Mouse (Mus musculus) frontal cortex, adult (tissue): ENCODE results near the gene Ralgps2.
A peak's percentile ranks its signal among the peaks of the same experiment; 100 is the strongest.

Source experiments
- ATAC-seq: cut with Nextera tagmentation; 2 replicates; pipeline ENCODE4 v1.9.2; 2017; ENCODE audit warnings: mild to moderate bottlenecking, moderate library complexity, mixed read lengths; ENCODE audit not compliant: low TSS enrichment

The Ralgps2 gene

DNA sequence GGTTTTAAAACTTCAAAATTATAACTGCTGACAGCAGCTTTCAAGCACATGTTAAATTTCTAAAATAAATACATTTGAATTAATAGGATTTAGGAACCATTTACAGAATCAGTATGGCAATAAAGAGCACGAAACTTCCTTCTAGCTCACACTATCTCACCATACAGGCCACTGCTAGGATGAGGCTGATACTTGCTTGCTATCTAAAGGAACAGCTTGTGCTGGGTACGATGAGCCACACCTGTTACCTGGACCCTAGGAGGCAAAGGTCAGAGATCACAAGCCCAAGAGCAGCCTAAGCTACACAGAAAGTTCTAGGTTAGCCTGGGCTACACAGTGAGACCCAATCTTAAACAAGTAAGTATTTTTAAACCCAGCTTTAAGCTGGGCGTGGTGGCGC is 30.2 kb downstream of the Ralgps2 start:
- no peak for ATAC-seq

DNA sequence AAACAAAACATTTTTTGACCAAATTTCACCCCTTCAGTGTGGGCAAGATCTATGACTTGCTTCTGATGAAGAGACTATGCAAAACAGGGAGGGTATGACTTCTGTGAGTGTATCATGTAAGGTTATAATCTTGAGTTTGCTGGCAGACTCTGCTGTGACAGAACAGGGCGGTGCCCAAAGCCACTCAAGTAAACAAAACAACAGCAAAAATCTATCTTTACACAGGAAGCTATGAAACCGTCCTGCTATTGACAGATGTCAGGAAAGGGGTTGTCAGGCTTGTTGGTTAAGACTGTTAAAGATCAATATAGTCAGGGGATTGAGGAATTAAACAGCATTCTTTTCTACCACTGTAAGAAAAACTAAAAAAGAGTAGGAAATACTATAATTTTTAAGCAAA is 33.8 kb downstream of the Ralgps2 start:
- no peak for ATAC-seq

DNA sequence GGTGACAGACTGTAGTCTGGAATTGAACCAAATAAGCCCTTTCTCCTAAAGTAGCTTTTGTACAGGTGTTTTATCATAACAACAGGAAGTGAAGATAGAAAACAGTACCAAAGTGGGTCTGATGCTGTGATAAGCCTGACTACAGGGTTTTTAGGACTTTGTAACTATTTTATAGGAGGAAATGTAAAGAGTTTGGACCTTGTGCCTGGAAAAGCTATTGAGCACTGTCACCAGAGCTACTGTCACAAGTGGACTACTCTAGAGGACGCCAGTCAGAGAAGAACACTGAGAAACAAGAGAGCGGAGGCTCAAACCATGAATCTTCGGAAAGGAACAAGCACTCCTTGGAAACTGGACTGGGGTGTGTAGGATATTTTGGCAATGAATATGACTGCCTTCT is 35.5 kb downstream of the Ralgps2 start:
- ATAC-seq = no peak

DNA sequence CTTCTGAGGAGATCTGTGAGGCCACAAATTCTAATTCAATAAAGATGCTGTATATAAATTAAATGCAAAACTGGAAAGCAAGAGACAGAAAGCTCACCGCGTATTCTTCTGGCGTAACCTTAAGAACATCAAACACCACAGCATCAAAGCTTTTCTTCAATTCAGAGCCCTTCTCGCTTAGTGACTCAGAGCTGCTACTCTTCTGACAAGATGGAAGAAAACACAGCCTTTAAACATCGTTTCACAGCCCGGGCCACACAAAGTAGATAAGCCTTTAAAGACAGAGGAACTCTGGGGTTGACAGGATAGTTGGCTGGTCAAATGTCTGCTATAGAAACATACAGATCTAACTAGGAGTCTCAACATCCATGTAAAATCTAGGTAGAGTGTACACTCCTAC is 37.7 kb downstream of the Ralgps2 start:
- no peak for ATAC-seq

DNA sequence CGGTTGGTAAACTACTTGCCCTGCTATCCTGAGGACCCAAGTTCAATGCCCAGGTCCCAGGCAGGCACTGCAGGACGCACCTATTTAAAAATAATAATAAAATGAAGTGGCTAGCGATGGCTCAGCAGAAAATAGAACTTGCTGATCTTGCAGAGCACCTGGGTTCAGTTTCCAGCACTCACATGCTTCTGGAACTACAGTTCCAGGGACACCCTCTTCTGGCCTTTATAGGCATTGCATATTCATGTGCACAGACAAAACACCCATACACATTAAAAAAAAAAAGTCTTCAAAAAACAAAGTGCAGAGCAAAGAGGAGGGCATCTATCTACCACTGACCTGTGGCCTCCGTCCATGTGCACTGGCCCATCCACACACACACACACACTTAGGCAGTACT is 47.9 kb downstream of the Ralgps2 start:
- no peak for ATAC-seq

DNA sequence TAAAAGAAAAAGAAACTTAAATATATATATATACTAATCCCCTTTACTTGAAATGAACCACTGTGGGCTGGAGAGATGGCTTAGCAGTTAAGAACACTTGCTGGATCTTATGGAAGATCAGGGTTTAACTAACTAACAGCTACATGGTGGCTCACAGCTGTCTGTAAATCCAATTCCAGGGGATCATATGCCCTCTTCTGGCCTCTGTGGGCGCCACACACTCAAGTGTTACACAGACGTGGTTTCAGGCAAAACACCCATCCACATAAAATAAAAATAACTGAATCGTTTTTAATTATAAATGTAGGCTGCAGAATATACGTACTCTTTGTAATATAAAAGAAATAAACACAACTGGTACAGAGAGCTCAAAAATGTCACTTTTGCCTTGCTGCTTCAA is 50.6 kb downstream of the Ralgps2 start:
- no peak for ATAC-seq

DNA sequence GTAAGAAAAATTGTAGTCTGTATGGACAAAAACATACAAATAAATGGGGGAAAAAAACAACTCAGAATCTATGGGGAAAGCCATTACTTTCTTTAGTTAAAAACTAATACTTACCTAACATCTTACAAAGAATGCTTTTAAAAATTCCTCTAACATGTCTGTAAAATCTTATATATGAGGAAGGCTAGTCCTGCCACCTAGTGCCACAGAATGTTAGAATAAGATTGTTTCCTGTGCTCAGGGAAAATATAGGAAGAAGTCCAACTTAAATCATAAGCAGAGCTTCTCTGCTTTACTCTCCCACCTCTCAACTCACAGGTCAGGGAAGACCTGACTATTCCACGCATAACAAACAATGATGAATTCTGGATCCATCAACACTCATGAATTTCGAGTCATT is 53.5 kb downstream of the Ralgps2 start:
- ATAC-seq = no peak

DNA sequence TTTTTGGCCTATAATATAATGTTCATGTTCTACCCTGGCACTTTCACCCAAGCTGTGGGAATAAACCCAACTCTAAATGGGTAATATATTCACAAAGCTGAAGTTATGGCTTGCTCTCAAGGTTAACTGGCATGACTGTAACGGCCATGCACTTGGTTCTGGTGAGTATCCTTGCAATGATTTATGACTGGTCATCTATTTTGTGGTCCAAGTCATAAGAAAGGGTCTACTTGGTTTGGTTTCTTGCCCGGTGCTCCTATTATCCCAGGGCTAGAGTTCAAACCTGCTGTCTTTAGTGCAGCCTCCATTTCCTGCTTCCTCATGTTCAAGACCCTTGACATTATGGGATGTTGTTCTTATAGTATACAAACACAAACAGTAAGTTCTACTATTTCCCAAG is 54.6 kb downstream of the Ralgps2 start:
- no peak for ATAC-seq

DNA sequence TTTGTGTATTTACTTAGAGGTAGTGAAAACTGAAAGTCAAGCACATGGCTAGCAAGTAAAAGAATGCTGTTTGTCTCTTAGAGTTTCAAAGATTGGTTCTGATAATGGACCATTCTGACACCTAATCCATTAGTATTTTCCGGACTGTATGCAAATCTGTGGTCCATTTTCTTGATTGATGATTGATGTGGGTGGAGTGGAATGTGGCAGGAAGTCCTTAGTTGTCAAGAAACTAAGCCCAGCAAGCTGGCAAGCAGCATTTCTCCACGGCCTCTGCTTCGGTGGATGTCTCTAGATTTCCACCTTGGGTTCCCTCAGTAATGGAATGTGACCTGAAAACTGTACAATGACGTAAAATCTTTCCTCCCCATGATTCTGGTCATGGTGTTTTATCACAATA is 68.8 kb downstream of the Ralgps2 start:
- no peak for ATAC-seq

DNA sequence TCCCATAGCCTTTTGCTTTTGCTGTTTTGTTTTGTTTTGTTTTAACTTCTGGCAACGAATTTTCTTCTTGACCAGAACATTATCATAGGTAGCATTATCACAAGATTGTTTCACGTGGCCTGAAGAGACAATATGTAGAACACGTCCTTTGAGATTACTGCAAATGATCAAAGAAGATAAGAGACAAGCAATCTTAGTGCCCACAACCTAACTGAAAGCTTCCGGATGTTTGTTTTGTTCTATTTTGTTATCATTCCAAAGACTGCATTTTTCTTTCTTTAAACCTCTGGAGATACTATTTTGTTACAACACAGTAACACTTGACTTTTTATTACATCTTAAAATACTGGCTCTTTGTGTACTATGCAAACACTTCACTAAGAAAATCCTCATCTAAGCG is 69.4 kb downstream of the Ralgps2 start:
- no peak for ATAC-seq

DNA sequence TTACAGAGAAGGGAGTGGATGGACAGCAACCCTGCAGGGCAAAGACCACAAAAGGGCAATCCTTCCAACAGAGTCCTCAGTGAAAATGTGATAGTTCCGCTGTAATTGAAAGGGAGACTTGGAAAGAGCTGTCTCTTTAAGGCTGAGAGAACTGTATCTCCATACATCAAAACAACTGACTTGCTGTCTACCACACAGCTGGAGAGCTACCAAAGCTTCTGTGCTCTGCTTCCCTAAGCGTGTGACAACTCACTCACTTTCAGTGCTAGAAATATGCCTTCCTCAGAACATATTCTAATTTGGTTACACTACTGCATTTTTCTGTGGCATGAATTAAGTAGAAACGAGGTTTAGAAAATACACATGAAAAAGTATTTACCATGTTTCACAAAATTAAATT is 75.2 kb downstream of the Ralgps2 start:
- peak; percentile 97 for ATAC-seq

DNA sequence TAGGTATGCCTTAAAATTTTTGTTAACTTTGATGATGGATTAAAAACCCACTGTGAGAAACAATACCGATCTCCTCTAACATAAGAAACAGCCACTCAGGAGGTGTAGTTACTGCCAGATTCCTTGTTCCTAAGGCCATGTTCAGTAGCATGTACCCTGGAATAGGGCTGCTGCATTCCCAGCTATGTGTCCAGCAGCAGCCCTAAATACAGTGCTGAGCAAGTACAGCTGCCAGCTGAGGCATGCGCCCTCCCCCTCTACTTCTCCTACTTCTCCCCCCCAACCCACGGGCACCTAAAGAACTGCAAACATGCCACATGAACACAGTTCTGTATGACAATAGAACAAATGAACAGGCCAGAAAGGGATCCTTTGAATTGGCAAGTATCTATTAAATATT is 75.7 kb downstream of the Ralgps2 start:
- 0 out of 2 replicates have a peak, but pooled peaks have one; percentile 28 for ATAC-seq

DNA sequence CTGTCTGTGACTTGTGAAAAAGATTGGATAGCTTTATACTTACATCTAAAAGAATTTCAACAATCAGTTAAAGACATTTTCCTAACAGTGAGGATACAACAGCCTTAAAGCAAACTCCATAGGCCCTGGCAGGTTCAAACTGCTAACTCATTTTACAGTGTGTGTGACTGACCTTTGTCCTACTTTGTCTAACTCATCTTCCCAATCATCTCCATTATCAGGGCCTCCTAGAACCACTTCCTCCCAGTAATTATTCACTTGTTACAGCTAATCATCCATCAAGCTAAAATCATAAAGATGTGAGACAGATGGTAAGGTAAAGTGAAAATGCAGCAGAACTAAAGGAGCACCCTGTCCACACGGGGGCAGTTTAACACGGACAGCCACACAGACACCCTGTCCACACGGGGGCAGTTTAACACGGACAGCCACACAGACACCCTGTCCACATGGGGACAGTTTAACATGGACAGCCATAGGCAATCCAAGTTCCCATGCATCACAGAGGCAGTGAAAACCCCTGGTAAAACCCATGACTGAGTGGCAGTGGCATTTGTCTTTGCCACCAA is 77.9 kb downstream of the Ralgps2 start:
- ATAC-seq = no peak

DNA sequence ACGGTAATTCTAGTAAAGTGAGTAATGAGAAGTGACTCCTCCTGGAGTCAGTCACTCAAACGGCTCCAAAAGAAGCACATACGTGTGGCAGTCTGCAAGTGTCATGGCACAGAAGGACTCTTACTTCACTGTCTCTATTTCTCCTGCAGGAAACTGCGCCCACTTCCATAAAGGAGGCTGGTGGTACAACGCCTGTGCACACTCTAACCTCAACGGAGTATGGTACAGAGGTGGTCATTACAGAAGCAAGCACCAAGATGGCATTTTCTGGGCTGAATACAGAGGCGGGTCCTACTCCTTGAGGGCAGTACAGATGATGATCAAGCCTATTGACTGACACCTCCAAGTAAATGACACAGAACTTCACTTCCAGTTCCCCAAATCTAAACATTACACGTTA is 79.2 kb downstream of the Ralgps2 start:
- ATAC-seq = no peak

DNA sequence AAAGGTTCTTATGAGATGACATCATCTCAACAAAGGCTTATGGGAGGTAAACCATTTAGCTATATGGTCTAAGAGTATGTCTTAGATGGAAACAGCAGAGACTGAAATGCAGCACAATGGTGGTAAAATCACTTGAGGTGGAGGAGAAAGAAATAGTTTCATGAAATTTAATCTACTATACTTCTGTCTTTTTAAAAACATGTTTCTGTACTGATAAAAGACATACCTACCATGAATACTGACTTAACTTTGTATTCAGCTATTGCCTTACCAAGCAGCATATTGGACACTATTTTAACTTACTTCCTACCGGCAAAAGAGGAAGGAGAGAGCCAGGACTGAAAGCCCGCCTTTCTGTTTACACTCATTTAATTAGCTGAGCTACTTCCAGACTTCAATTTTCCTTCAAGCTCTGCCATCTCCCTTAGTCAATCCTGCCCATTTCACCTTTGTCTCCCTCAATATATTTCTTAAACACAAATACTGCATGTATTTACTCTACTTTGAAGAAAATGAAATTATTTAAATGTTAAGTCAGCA is 79.6 kb downstream of the Ralgps2 start:
- no peak for ATAC-seq

DNA sequence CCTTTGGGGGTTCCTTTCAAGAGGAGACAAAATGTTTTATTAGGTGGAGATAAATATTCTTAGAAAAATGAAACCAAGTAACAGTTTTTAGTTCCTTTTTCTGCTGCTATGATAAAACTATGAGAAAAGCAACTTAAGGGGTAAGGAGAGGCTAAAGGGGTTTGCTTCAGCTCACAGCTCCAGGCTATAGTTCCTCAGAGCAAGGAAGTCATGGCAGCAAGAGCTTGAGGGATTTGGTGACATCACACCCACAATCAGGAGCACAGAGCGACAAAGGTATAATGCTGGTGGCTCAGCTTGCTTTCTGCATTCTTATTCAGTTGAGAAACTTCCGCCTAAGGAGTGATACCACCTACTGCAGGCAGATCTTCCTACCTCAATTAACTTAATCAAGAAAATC is 80.3 kb downstream of the Ralgps2 start:
- no peak for ATAC-seq

DNA sequence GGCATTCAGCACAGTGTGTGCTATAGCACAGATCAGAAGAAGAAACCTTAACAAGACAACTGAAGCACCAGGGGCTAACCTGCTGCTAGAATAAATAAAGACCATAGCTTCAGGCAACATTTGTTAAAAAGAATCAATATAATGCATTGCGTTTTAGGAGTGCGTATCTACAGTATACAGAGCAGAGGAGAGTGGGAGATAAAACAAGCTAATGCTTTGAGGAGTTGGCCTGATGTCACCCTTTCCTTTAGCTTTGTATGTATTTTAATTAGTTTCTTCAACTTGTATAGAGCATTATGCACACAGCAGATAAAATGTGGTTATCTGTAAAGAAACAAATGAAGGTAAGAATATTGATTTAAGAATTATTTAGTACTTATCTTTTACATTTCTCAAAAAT is 82.8 kb downstream of the Ralgps2 start:
- no peak for ATAC-seq

DNA sequence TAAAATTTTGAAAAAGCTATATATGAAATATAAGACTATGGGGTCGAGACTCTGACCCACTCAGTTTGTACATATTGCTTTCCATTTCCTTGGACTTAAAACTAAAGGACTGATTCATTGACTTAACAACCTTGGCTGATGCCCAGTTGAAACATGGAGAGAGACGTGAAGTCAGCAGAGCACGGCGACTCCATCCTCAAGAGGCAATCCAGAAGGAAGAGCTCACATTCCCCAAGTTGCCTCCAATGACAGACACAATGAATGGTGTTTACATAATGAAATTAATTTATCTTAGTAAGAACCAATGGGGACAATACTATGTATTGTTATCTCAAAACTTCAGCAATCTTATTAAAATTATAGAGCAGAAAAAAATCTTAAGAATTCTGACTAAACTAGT is 84.9 kb downstream of the Ralgps2 start:
- ATAC-seq = no peak

DNA sequence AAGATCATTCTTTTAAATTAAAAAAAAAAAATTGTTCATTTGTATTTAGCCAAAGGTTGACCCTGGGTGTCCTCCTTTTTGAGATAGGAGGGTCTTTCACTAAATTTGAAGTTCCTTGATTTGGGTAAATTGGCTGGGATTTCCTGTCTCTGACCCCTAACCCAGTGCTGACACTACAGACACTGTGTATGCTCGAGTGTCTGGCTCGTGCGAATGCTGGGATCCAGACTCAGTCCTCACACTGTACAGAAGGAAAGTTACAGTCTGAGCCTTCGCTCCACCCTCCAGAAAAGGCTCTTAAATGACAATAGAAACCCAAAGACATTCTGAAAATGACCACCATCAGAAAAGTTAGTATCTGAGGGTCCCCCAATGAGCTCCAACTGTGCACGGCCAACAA is 86.6 kb downstream of the Ralgps2 start:
- ATAC-seq = no peak

DNA sequence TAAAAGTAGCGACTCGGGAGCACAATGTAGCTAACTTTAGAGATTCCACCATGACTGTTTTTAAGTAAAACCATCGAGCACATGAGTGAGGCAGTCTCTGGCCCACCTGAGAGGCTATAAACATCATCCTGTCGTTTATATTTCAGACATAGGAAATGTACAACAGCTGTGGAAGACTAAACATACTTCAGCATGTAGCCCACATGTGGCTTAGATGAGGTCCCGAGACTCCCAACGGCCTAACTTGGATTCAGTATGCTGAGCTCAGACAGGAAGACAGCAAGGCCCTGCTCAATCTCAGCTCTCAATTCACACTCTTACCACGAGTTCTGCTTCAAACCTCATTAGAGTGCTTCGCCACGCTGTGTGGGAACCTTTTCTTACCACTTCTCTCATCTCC is 87.0 kb downstream of the Ralgps2 start:
- no peak for ATAC-seq

DNA sequence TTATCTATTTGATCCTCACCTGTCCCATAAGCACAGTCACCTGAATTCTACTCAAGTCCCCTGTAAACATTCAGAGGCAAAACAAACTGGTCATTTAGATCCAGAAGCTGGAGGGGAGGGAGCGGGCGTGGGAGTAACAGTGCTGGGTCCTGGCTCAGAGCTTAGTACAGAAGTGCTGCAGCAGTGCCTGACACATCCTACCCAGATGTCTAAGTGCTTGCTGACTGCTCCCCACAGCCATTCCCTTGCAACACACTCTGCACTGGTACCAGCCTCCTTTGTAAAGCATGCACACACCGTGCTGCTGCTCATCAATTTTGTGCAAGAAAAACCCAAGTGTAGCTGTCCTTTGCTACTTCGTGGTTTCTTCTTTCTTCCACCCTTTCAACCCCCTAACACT is 92.3 kb downstream of the Ralgps2 start:
- peak; percentile 64 for ATAC-seq

DNA sequence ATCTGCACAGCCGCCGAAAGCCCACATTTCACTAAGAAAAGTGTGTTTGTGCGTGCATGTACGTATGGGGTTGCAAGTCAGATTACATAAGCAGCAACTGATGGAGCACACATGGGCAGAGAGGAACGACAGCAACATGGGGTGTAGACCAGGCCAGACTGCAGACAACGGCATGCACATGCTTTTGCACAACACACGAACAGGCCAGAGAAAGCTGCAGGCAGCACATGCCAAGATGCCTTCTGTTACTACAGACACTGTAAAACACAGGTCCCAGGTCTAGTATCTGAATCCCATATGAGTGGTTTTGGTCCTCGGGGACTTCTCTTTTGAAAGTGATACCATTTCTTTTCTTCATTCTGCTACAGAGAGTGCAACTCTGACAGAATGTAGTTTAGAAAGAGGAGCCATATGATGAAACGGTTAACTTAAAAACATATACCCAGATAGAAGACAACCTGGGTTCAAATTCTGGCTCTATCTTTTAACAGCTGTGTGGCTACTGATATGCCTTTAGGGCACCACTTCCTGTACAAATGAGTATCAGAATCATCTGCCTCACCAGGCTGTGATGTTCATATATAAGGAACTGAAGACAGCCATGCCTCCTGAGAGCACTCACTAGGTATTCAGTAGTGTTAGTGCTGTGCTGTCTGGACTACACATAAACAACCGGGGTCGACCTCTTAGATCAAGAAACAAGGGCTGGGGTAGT is 97.6 kb downstream of the Ralgps2 start:
- ATAC-seq = peak; percentile 35; the same call in 1 of the 2 replicates

DNA sequence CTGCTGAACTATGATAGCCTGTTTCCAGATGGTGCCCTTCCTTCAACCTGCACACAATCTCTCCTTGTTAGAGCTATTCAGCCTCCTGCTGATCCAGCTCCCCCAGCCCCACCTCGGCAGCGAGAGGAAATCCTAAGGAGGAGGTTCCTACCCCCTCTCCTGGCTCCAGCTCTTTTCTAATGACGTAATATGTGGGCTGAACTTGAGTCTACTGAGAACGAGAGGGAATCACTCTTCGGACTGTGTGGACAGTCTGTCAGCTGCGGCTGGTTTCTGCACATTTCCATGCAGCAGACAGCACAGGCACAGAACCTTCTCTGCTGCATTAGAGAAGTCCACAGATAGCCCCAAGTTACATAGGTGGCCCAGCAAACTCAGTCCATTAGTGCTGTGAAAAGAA is 100.7 kb downstream of the Ralgps2 start:
- ATAC-seq = peak; percentile 86

DNA sequence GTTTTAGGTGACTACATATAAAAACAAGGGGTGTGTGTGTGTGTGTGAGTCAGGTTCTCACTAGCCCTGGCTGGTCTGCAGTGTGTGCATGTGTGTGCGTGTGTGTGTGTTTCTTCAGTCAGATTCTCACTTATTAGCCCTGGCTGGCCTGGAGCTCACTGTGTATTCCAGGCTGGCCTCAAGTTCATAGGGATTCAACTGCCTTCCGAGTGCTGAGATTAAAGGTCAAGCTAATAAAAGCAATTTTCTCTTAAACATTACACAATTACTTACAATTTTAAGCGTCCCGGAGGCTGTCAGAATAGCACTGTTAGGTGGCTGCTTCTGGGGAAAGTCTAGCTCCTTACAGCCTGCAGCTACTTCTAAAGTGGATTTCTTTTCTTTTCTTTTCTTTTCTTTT is 101.2 kb downstream of the Ralgps2 start, which contains the start of gene Angptl1:
TSS of gene Angptl1 (plus strand) at position 386 of the 400 bp plus-strand sequence.
- no peak for ATAC-seq
